Mouse (Mus musculus) stomach, embryonic 15.5 days (tissue): ENCODE data around the gene Ccr7. TPM values are rescaled to one million over a fixed set of nuclear protein-coding genes. Genes with fewer than 3 reads are reported as not detected.

Experiments used
- ATAC-seq: fragments of 200-750 bp; cut with Nextera tagmentation; 2 replicates; pipeline ENCODE4 v1.8.0; 2017; ENCODE audit warnings: low read depth, moderate number of reproducible peaks, moderate TSS enrichment; ENCODE audit not compliant: insufficient read depth, low FRiP score
- H3K27ac ChIP-seq: fragments of 300-500 bp; sonication (generic); 2 replicates; pipeline ENCODE4 v1.5.1; 2015; ENCODE audit warnings: mild to moderate bottlenecking, inconsistent platforms
- H3K27me3 ChIP-seq: fragments of 300-500 bp; sonication (generic); replicated peaks from 2 replicates; pipeline ENCODE4 v1.6.1; 2015; ENCODE audit warnings: inconsistent platforms
- H3K36me3 ChIP-seq: fragments of 300-500 bp; sonication (generic); 2 replicates; pipeline ENCODE4 v1.6.1; 2015; ENCODE audit warnings: inconsistent platforms
- H3K4me1 ChIP-seq: fragments of 300-500 bp; sonication (generic); 2 replicates; pipeline ENCODE4 v1.6.1; 2015; ENCODE audit warnings: inconsistent platforms
- H3K4me2 ChIP-seq: fragments of 300-500 bp; sonication (generic); 2 replicates; pipeline ENCODE4 v1.6.1; 2015; ENCODE audit warnings: mild to moderate bottlenecking, inconsistent platforms
- H3K4me3 ChIP-seq: fragments of 300-500 bp; sonication (generic); replicated peaks from 2 replicates; pipeline ENCODE4 v1.5.1; 2015; ENCODE audit warnings: inconsistent platforms
- H3K9ac ChIP-seq: fragments of 300-500 bp; sonication (generic); 2 replicates; pipeline ENCODE4 v1.6.1; 2015; ENCODE audit warnings: inconsistent platforms
- H3K9me3 ChIP-seq: fragments of 300-500 bp; sonication (generic); 2 replicates; pipeline ENCODE4 v1.6.1; 2016; ENCODE audit warnings: inconsistent platforms
- WGBS: fragments of 180-500 bp; shearing (Covaris S2); methylation state at CpG from one replicate; pipeline ENCODE4 v1.1.7; 2015; 5-methylcytosine and 5-hydroxymethylcytosine counted together
- polyA plus RNA-seq: library from polyadenylated mRNA; unstranded; fragments of >200 nt; fragmentation: Nextera tagmentation; extraction: Ambion mirVana; gene quantifications from 2 replicates; pipeline ENCODE4 v1.2.1, GENCODE M21; 2015

Ccr7 gene
- polyA plus RNA-seq, 1 experiment from 2014 or later, result 0.27 TPM

DNA sequence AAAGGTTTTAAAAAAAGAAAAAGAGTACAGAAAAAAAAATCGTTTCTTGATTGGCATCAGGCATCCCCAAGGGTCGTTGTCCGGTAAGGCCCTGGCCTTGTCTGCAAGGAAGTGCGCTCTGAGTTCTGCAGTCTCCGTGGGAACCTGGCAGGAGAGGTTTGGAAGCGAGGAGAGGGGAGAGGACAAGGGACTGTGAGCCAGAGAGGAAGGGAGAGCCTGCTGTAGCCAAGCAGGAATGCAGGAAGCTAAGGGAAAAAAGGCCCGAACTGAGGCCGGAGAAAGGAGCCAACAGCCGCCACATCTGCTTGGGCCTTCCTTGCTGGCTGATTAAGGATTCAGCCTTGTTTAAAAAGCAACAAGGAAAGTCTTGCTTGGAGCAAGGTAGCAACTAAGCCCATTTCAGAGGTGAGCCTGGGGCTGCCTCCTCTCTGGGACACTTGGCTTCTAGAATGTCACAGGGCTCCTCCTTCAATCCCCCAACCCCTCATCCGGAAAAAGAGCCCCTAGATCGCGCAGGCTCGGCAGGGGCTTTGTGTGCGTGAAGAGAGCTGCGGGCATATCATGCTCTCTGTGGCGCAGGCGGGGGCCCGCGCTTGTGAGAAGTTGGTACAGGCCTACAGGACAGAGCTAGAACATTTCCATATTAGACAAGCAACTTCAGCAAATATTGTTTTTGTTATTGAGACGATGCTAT lies 34.2 kb downstream of the Ccr7 start:
- H3K9me3 ChIP-seq, result no peaks in the 10 kb centered on the region
- H3K4me2 ChIP-seq, result no peak overlapping the region
- H3K4me1 ChIP-seq, result peaks cover 15% of the 10 kb centered on the region; the same call in 1 of the 2 replicates
- H3K36me3 ChIP-seq, result no peaks in the 10 kb centered on the region
- no peak overlapping the region for H3K9ac ChIP-seq
- H3K27ac ChIP-seq, result peak overlapping the region; percentile 64; the same call in 1 of the 2 replicates
- H3K4me3 ChIP-seq, result no peak overlapping the region
- no peaks in the 10 kb centered on the region for H3K27me3 ChIP-seq
- no peak for ATAC-seq
- 52% methylated on average over 20 of the region's 20 CpGs for WGBS

- Histone ChIP-seq H3K9ac (no peak overlapping the region), H3K4me3 (no peak overlapping the region), H3K4me2 (no peak overlapping the region), H3K36me3 (no peaks in the 10 kb centered on the region), H3K4me1 (peaks cover 7% of the 10 kb centered on the region; the same call in 1 of the 2 replicates), H3K9me3 (no peaks in the 10 kb centered on the region), H3K27ac (no peak overlapping the region), H3K27me3 (no peaks in the 10 kb centered on the region)
- 83% methylated on average over 7 of the region's 7 CpGs for WGBS
- ATAC-seq, result no peak
Measured at GRCm38 (mm10) chr11:99118963-99119362, 35.9 kb downstream of the Ccr7 start.

- no peak overlapping the region for H3K4me3 ChIP-seq
- no peak overlapping the region for H3K9ac ChIP-seq
- no peak overlapping the region for H3K27ac ChIP-seq
- H3K4me1 ChIP-seq, result peaks cover 7% of the 10 kb centered on the region; the same call in 1 of the 2 replicates
- no peak for ATAC-seq
- no peaks in the 10 kb centered on the region for H3K9me3 ChIP-seq
- no peak overlapping the region for H3K4me2 ChIP-seq
- WGBS, result 97% methylated on average over 1 of the region's 1 CpGs
- no peaks in the 10 kb centered on the region for H3K36me3 ChIP-seq
- H3K27me3 ChIP-seq, result no peaks in the 10 kb centered on the region
Measured at GRCm38 (mm10) chr11:99118420-99118819, 36.5 kb downstream of the Ccr7 start.

- no peak for ATAC-seq
- 86% methylated on average over 7 of the region's 7 CpGs for WGBS
- Histone ChIP-seq H3K9me3 (no peaks in the 10 kb centered on the region), H3K27ac (no peak overlapping the region), H3K36me3 (no peaks in the 10 kb centered on the region), H3K27me3 (no peaks in the 10 kb centered on the region), H3K4me2 (no peak overlapping the region), H3K4me3 (no peak overlapping the region), H3K4me1 (peaks cover 8% of the 10 kb centered on the region), H3K9ac (no peak overlapping the region)
Measured at GRCm38 (mm10) chr11:99117907-99118306, 37.0 kb downstream of the Ccr7 start.

DNA sequence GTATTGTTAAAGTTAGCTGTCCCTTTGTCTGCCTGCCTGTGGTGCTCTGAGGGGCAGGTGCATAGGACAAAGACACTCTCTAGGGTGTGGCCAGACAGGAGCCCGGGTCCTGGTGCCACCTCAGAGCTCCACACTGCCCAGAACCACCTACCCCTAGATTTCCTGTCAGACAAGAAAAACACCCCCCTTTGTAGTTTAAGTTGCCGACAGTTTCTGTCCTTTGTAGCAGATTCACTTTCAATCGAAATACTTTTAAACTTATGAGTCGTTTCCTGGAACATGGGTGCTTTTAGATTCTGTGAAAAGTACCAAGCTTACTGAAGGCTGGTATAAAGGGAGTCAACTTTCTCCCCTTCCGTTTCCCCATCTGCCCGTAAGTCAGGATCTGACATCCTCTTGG lies 38.9 kb downstream of the Ccr7 start:
- Histone ChIP-seq H3K36me3 (no peaks in the 10 kb centered on the region), H3K9me3 (no peaks in the 10 kb centered on the region), H3K27me3 (no peaks in the 10 kb centered on the region), H3K9ac (no peak overlapping the region), H3K4me3 (no peak overlapping the region), H3K27ac (peak overlapping the region; percentile 57; the same call in 1 of the 2 replicates), H3K4me2 (no peak overlapping the region), H3K4me1 (peaks cover 12% of the 10 kb centered on the region)
- WGBS, result 69% methylated on average over 6 of the region's 6 CpGs
- no peak for ATAC-seq

DNA sequence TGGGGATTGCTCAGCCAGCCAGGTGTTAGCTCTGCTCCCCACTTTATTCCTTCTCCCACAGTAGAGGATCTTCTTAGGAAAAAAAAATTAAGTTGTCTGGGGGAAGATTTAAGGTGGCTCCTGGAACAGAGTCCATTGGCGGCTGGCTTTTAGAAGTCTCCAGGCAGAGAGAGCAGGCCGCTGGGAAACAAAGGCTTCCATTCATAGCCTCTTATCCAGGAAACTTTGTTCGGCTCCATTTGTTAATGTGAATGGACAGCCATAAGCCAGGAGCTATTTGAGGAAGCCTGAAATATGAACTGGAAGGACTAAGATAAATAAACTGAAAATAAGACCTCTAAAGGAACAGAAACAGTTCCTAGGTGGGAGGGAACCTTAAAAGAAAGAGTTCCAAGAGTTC lies 41.8 kb downstream of the Ccr7 start:
- H3K4me2 ChIP-seq, result peak overlapping the region; percentile 11; the same call in 1 of the 2 replicates
- H3K27me3 ChIP-seq, result no peaks in the 10 kb centered on the region
- no peak overlapping the region for H3K9ac ChIP-seq
- H3K27ac ChIP-seq, result peak overlapping the region; percentile 77
- 5% methylated on average over 3 of the region's 3 CpGs for whole genome bisulfite sequencing
- peak; percentile 63; the same call in 1 of the 2 replicates for ATAC-seq
- peaks cover 6% of the 10 kb centered on the region for H3K4me1 ChIP-seq
- no peaks in the 10 kb centered on the region for H3K9me3 ChIP-seq
- no peaks in the 10 kb centered on the region for H3K36me3 ChIP-seq
- H3K4me3 ChIP-seq, result no peak overlapping the region

DNA sequence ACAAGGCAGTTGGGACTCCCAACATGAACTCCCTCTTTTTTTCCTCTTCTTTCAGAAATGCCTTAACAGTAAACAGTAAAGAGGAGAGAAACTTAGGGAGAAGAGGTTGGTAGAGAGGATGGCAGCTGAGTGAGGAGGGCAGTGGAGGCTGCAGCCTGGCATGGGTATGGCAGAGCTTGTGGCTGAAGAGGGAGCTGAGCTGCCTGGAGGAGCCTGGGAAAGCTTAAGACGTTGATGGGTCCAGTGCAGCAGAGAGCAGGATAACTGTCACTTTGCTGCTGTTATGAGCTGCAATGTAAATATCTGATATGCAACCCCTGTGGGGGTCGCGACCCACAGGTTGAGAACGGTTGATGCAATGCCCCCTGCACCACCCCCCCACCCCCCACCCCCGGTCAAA lies 42.2 kb downstream of the Ccr7 start:
- Histone ChIP-seq H3K9me3 (no peaks in the 10 kb centered on the region), H3K4me1 (peaks cover 6% of the 10 kb centered on the region), H3K27ac (peak overlapping the region; percentile 77), H3K27me3 (no peaks in the 10 kb centered on the region), H3K4me2 (peak overlapping the region; percentile 11; the same call in 1 of the 2 replicates), H3K36me3 (no peaks in the 10 kb centered on the region), H3K9ac (no peak overlapping the region), H3K4me3 (no peak overlapping the region)
- 17% methylated on average over 5 of the region's 5 CpGs for WGBS
- no peak for ATAC-seq

DNA sequence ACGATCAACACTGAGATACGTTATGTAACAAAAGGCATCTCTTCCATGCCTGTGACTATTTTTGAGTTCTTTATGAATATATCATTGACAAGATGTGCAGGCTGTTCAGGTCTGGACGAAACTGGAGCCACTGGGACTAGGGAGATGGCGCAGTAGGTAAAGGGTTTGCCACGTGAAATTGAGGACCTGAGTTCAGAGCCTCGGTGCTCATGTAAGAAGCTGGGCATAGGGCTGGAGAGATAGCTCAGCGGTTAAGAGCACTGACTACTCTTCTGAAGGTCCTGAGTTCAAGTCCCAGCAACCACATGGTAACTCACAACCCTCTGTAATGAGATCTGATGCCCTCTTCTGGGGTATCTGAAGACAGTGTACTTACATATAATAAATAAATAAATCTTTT lies 43.2 kb downstream of the Ccr7 start:
- WGBS, result 87% methylated on average over 7 of the region's 7 CpGs
- H3K36me3 ChIP-seq, result no peaks in the 10 kb centered on the region
- no peak overlapping the region for H3K4me2 ChIP-seq
- no peaks in the 10 kb centered on the region for H3K27me3 ChIP-seq
- no peaks in the 10 kb centered on the region for H3K9me3 ChIP-seq
- no peak overlapping the region for H3K9ac ChIP-seq
- H3K27ac ChIP-seq, result no peak overlapping the region
- no peak overlapping the region for H3K4me3 ChIP-seq
- H3K4me1 ChIP-seq, result peaks cover 13% of the 10 kb centered on the region
- no peak for ATAC-seq

DNA sequence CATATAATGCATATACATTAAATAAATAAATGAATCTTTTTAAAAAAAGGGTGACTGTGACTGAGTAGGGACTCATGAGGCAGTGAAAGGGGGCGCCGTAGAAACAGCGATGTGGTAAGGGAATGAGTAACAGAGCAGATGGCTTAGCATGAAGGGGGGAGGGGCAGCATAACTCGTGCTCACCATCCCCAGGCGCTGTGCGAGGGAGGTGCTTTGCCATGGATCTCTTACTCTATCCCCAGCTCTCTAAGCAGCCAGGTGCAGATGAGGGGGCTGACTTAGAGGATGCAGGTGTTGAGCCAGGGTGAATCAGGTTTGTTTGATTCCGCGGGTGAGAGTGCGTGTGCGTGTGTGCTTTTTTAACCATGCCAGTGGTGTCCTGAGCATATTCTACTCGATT lies 43.7 kb downstream of the Ccr7 start:
- Histone ChIP-seq H3K9ac (no peak overlapping the region), H3K27me3 (no peaks in the 10 kb centered on the region), H3K4me2 (no peak overlapping the region), H3K9me3 (no peaks in the 10 kb centered on the region), H3K4me3 (no peak overlapping the region), H3K27ac (no peak overlapping the region), H3K36me3 (no peaks in the 10 kb centered on the region), H3K4me1 (peaks cover 17% of the 10 kb centered on the region)
- WGBS, result 61% methylated on average over 11 of the region's 11 CpGs
- no peak for ATAC-seq

DNA sequence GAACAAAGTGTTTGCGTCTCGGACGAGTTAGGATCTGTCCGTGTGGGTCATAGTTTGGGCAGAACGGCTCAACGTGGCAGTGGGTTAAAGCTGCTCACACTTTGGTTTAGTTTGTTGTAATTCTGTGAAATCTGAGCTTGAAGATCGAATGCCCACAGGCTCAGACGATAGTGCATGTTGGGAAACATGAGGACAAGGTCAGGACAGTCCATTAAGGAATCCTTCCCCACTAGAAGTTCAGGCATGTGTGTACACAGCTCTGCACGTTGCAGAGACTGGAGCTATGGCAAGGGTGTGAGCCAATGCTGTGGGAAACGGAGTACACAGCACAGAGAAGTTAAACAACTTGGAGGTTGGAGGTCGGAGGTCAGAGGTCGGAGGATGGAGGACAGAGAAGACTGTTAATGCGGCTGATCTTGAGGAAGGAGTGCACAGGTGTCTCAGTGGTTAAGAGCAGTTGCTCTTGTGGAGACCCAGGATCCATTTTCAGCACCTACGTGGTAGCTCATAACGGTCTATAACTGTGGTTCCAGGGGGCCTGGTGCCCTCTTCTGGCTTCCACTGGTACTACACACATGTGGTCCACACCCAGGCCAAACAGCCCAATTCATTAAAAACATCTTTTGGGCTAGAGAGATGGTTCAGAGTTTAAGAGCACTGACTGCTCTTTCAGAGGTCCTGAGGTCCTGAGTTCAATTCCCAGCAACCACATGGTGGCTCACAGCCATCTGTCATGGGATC lies 44.3 kb downstream of the Ccr7 start:
- peaks cover 20% of the 10 kb centered on the region for H3K4me1 ChIP-seq
- no peak overlapping the region for H3K4me2 ChIP-seq
- no peaks in the 10 kb centered on the region for H3K9me3 ChIP-seq
- no peak overlapping the region for H3K4me3 ChIP-seq
- no peak for ATAC-seq
- H3K36me3 ChIP-seq, result no peaks in the 10 kb centered on the region
- no peaks in the 10 kb centered on the region for H3K27me3 ChIP-seq
- H3K9ac ChIP-seq, result no peak overlapping the region
- WGBS, result 72% methylated on average over 15 of the region's 15 CpGs
- H3K27ac ChIP-seq, result 0 out of 2 replicates have a peak overlapping the region, but pooled peaks have one; percentile 31

GRCm38 (mm10) chr11:99108296-99108695 lies 46.6 kb downstream of the Ccr7 start:
- no peaks in the 10 kb centered on the region for H3K27me3 ChIP-seq
- H3K4me1 ChIP-seq, result peaks cover 20% of the 10 kb centered on the region
- 59% methylated on average over 3 of the region's 3 CpGs for WGBS
- no peak overlapping the region for H3K9ac ChIP-seq
- H3K4me3 ChIP-seq, result no peak overlapping the region
- H3K36me3 ChIP-seq, result no peaks in the 10 kb centered on the region
- H3K4me2 ChIP-seq, result no peak overlapping the region
- H3K27ac ChIP-seq, result no peak overlapping the region
- ATAC-seq, result no peak
- H3K9me3 ChIP-seq, result no peaks in the 10 kb centered on the region

- no peaks in the 10 kb centered on the region for H3K36me3 ChIP-seq
- H3K4me2 ChIP-seq, result no peak overlapping the region
- 43% methylated on average over 12 of the region's 12 CpGs for WGBS
- no peak overlapping the region for H3K4me3 ChIP-seq
- peak overlapping the region; percentile 72 for H3K27ac ChIP-seq
- no peak overlapping the region for H3K9ac ChIP-seq
- H3K4me1 ChIP-seq, result peaks cover 14% of the 10 kb centered on the region
- no peaks in the 10 kb centered on the region for H3K9me3 ChIP-seq
- H3K27me3 ChIP-seq, result no peaks in the 10 kb centered on the region
- peak; percentile 64 for ATAC-seq
Measured at GRCm38 (mm10) chr11:99105981-99106726, 48.7 kb downstream of the Ccr7 start.
